Mouse (Mus musculus) CH12.LX (cell line): ENCODE results near the gene Tmem252.

ENCODE experiments used
- CTCF ChIP-seq, 2 experiments: IDR thresholded peaks in 1 of 2; conservative IDR thresholded peaks in 1 of 2; 2 replicates each; pipeline ENCODE4 v1.5.1; 2011 to 2012; ENCODE audit warnings: low read depth in 2 of 2, low read length in 2 of 2, improper control_type of control experiment in 1 of 2, inconsistent platforms in 1 of 2, mild to moderate bottlenecking in 1 of 2, moderate library complexity in 1 of 2
- E2F4 ChIP-seq: IDR thresholded peaks from 2 replicates; pipeline ENCODE4 v1.6.1; 2011; ENCODE audit warnings: low read depth, low read length, improper control_type of control experiment; ENCODE audit not compliant: insufficient replicate concordance
- HCFC1 ChIP-seq: IDR thresholded peaks from 2 replicates; pipeline ENCODE4 v1.6.1; 2012; ENCODE audit warnings: low read depth, mild to moderate bottlenecking, inconsistent platforms, low read length, improper control_type of control experiment
- IRF4 ChIP-seq: IDR thresholded peaks from 2 replicates; pipeline ENCODE4 v1.6.1; 2014; ENCODE audit warnings: low read depth, mild to moderate bottlenecking, inconsistent platforms, low read length, improper control_type of control experiment
- MAX ChIP-seq: IDR thresholded peaks from 2 replicates; pipeline ENCODE4 v1.6.1; 2011; ENCODE audit warnings: low read length, improper control_type of control experiment
- MXI1 ChIP-seq: IDR thresholded peaks from 2 replicates; pipeline ENCODE4 v1.6.1; 2011; ENCODE audit warnings: mild to moderate bottlenecking, low read depth, low read length, improper control_type of control experiment
- MYC ChIP-seq: IDR thresholded peaks from 2 replicates; pipeline ENCODE4 v1.6.1; 2011; ENCODE audit warnings: low read depth, mild to moderate bottlenecking, improper control_type of control experiment, low read length
- NRF1 ChIP-seq: IDR thresholded peaks from 2 replicates; pipeline ENCODE4 v1.6.1; 2014; ENCODE audit warnings: low read depth, mild to moderate bottlenecking, inconsistent platforms, low read length, improper control_type of control experiment, moderate library complexity
- POLR2A ChIP-seq: IDR thresholded peaks from 2 replicates; pipeline ENCODE4 v1.6.1; 2011; ENCODE audit warnings: low read depth, mild to moderate bottlenecking, improper control_type of control experiment, low read length
- RAD21 ChIP-seq: IDR thresholded peaks from 2 replicates; pipeline ENCODE4 v1.6.1; 2011; ENCODE audit warnings: low read depth, mild to moderate bottlenecking, low read length, improper control_type of control experiment, moderate library complexity
- UBTF ChIP-seq: IDR thresholded peaks from 2 replicates; pipeline ENCODE4 v1.6.1; 2012; ENCODE audit warnings: low read depth, mild to moderate bottlenecking, inconsistent platforms, low read length, improper control_type of control experiment, moderate library complexity
- USF1 ChIP-seq: IDR thresholded peaks from 2 replicates; pipeline ENCODE4 v1.6.1; 2014; ENCODE audit warnings: low read depth, mild to moderate bottlenecking, inconsistent platforms, low read length, improper control_type of control experiment
- ZKSCAN1 ChIP-seq: IDR thresholded peaks from 2 replicates; pipeline ENCODE4 v1.6.1; 2012; ENCODE audit warnings: low read depth, inconsistent platforms, low read length, improper control_type of control experiment, borderline replicate concordance
- ZNF384 ChIP-seq: IDR thresholded peaks from 2 replicates; pipeline ENCODE4 v1.6.1; 2012; ENCODE audit warnings: low read depth, low read length, improper control_type of control experiment, inconsistent platforms

DNA sequence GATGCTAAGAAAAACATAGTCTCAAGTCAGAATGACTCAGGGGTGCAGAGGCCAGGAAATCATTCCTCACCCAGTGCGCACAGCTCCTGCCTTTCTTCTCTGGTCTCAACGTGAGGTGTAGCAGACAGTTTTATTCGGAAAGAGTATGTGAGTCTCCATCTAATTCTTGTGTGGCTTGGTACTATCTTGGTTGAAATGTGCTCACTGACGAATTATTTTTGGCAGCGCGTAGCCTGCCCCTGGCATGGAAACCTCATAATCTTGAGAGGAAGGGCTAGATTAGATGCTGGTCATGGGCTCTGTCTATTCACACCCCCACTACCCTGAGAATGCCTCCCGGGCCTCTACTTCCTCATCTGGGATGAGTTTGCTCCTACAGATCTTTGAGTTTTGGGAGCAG, 34.2 kb downstream of the Tmem252 start:
- TF ChIP-seq POLR2A (no peak), MXI1 (no peak), CTCF (conservative IDR thresholded peaks at IDR 0.05 in 1 of 2, IDR thresholded peaks at IDR 0.05 in 1 of 2; ENCODE audit: low read depth in 2 of 2, low read length in 2 of 2) (no peak), ZKSCAN1 (no peak), RAD21 (no peak), HCFC1 (no peak), USF1 (no peak), UBTF (no peak), E2F4 (no peak), IRF4 (no peak), MYC (no peak), NRF1 (no peak), MAX (no peak), ZNF384 (no peak)
